Mouse (Mus musculus) forebrain, embryonic 12.5 days (tissue): ENCODE results near the gene Gm20388. TPM values are rescaled to one million over a fixed set of nuclear protein-coding genes. Genes with fewer than 3 reads are reported as not detected.

Experiments used
- ATAC-seq: fragments of 200-750 bp; cut with Nextera tagmentation; 2 replicates; pipeline ENCODE4 v1.8.0; 2017; ENCODE audit warnings: moderate TSS enrichment; ENCODE audit not compliant: low FRiP score
- H3K27ac ChIP-seq: fragments of 300-500 bp; sonication (generic); 2 replicates; pipeline ENCODE4 v1.5.1; 2016; ENCODE audit warnings: mild to moderate bottlenecking
- H3K27me3 ChIP-seq: fragments of 300-500 bp; sonication (generic); 2 replicates; pipeline ENCODE4 v1.6.1; 2016; ENCODE audit warnings: mild to moderate bottlenecking
- H3K36me3 ChIP-seq: fragments of 300-500 bp; sonication (generic); replicated peaks from 2 replicates; pipeline ENCODE4 v1.6.1; 2016; ENCODE audit warnings: mild to moderate bottlenecking
- H3K4me1 ChIP-seq: fragments of 300-500 bp; sonication (generic); 2 replicates; pipeline ENCODE4 v1.6.1; 2016
- H3K4me2 ChIP-seq: fragments of 300-500 bp; sonication (generic); 2 replicates; pipeline ENCODE4 v1.6.1; 2016; ENCODE audit warnings: mild to moderate bottlenecking, moderate library complexity
- H3K4me3 ChIP-seq: fragments of 300-500 bp; sonication (generic); replicated peaks from 2 replicates; pipeline ENCODE4 v1.5.1; 2016; ENCODE audit warnings: mild to moderate bottlenecking
- H3K9ac ChIP-seq: fragments of 300-500 bp; sonication (generic); 2 replicates; pipeline ENCODE4 v1.6.1; 2016; ENCODE audit warnings: mild to moderate bottlenecking
- H3K9me3 ChIP-seq: fragments of 300-500 bp; sonication (generic); 2 replicates; pipeline ENCODE4 v1.6.1; 2016
- WGBS: fragments of 180-500 bp; shearing (Covaris S2); methylation state at CpG from one replicate; pipeline ENCODE4 v1.1.7; 2016; 5-methylcytosine and 5-hydroxymethylcytosine counted together
- polyA plus RNA-seq: library from polyadenylated mRNA; unstranded; fragments of >200 nt; fragmentation: Nextera tagmentation; extraction: Ambion mirVana; gene quantifications from 2 replicates; pipeline ENCODE4 v1.2.1, GENCODE M21; 2016

Gm20388 gene
- polyA plus RNA-seq, 1 experiment from 2014 or later = not detected

- no peaks in the 10 kb centered on the region for H3K9me3 ChIP-seq
- whole genome bisulfite sequencing = 77% methylated on average over 22 of the region's 22 CpGs
- no peak overlapping the region for H3K4me3 ChIP-seq
- peaks cover 19% of the 10 kb centered on the region for H3K36me3 ChIP-seq
- peak overlapping the region; percentile 93 for H3K27ac ChIP-seq
- H3K4me1 ChIP-seq = peaks cover 99% of the 10 kb centered on the region
- ATAC-seq = no peak
- no peak overlapping the region for H3K4me2 ChIP-seq
- H3K27me3 ChIP-seq = peaks cover 4% of the 10 kb centered on the region; the same call in 1 of the 2 replicates
- 0 out of 2 replicates have a peak overlapping the region, but pooled peaks have one; percentile 33 for H3K9ac ChIP-seq
Measured at GRCm38 (mm10) chr8:120561539-120562435, 651.1 kb downstream of the Gm20388 start.

- H3K9ac ChIP-seq = peak overlapping the region; percentile 33; the same call in 1 of the 2 replicates
- peaks cover 29% of the 10 kb centered on the region for H3K36me3 ChIP-seq
- ATAC-seq = no peak
- H3K4me2 ChIP-seq = 0 out of 2 replicates have a peak overlapping the region, but pooled peaks have one; percentile 27
- 70% methylated on average over 18 of the region's 18 CpGs for WGBS
- H3K4me1 ChIP-seq = peaks cover 94% of the 10 kb centered on the region
- H3K27ac ChIP-seq = peak overlapping the region; percentile 93
- no peak overlapping the region for H3K4me3 ChIP-seq
- H3K9me3 ChIP-seq = no peaks in the 10 kb centered on the region
- peaks cover 4% of the 10 kb centered on the region; the same call in 1 of the 2 replicates for H3K27me3 ChIP-seq
Measured at GRCm38 (mm10) chr8:120562680-120563347, 652.2 kb downstream of the Gm20388 start.

DNA sequence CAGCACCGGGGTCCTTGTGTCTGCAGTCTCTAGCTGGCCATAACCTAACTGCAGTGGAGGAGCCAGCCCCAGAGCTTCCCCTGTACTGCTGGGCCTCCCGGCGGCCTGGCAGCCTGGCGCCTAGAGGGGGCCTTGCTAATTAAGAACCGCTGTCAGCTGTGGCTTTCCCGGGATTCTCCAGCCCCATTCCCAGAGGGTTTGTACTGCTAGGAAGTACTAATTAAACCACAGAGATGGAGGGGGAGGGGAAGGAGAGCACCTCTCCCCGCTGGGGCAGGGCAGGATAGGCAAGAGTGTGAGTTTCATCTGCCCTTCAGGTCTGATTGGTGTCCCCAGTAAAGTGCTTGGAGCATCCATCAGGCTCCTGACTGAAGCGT, 652.7 kb downstream of the Gm20388 start:
- Histone ChIP-seq H3K27ac (peak overlapping the region; percentile 93), H3K4me1 (peaks cover 89% of the 10 kb centered on the region), H3K27me3 (peaks cover 4% of the 10 kb centered on the region; the same call in 1 of the 2 replicates), H3K9me3 (no peaks in the 10 kb centered on the region), H3K9ac (peak overlapping the region; percentile 33; the same call in 1 of the 2 replicates), H3K4me3 (0 out of 2 replicates have a peak overlapping the region, but pooled peaks have one; percentile 1), H3K4me2 (peak overlapping the region; percentile 27; the same call in 1 of the 2 replicates), H3K36me3 (peaks cover 34% of the 10 kb centered on the region)
- 7% methylated on average over 8 of the region's 8 CpGs for WGBS
- ATAC-seq = peak; percentile 45

- peaks cover 36% of the 10 kb centered on the region for H3K36me3 ChIP-seq
- 0 out of 2 replicates have a peak overlapping the region, but pooled peaks have one; percentile 1 for H3K4me3 ChIP-seq
- peak; percentile 36; the same call in 1 of the 2 replicates for ATAC-seq
- peak overlapping the region; percentile 33 for H3K9ac ChIP-seq
- H3K4me2 ChIP-seq = peak overlapping the region; percentile 27
- 15% methylated on average over 20 of the region's 20 CpGs for WGBS
- no peaks in the 10 kb centered on the region for H3K9me3 ChIP-seq
- H3K27me3 ChIP-seq = peaks cover 4% of the 10 kb centered on the region; the same call in 1 of the 2 replicates
- H3K4me1 ChIP-seq = peaks cover 80% of the 10 kb centered on the region
- H3K27ac ChIP-seq = peak overlapping the region; percentile 93
Measured at GRCm38 (mm10) chr8:120563851-120564837, 653.5 kb downstream of the Gm20388 start.

DNA sequence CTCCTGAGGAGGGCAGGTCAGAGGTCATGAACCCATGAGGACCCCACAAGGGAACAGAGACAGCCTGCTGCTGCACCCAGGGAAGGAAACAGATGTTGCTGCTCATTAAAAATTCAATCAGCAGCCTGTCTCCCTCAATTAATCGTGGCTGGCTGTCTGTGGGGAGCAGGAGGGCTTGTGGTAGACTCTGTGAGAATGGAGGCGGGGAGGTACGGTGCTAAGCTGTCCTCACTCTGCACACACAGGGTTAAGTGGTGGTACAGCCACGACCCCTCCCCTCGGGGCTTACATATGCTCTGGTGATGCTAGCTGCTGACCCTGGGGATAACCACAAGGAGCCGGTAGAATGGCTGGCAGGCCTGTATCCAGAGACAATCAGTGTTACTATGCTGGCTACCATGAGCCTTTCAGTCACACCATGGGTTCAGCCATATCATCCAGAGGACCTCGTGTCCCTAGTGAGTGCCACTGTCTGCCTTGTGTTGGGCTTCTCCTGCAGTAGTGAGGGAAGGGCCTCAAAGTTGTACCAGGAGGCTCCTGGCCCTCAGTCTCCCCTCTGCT, 654.6 kb downstream of the Gm20388 start:
- peaks cover 46% of the 10 kb centered on the region for H3K36me3 ChIP-seq
- peaks cover 74% of the 10 kb centered on the region for H3K4me1 ChIP-seq
- peaks cover under 1% of the 10 kb centered on the region; the same call in 1 of the 2 replicates for H3K27me3 ChIP-seq
- peak; percentile 12 for ATAC-seq
- H3K4me3 ChIP-seq = no peak overlapping the region
- peak overlapping the region; percentile 78 for H3K27ac ChIP-seq
- WGBS = 5% methylated on average over 7 of the region's 7 CpGs
- no peak overlapping the region; the same call in none of the 2 replicates for H3K4me2 ChIP-seq
- H3K9me3 ChIP-seq = no peaks in the 10 kb centered on the region
- no peak overlapping the region for H3K9ac ChIP-seq

- peak overlapping the region; percentile 78; the same call in 1 of the 2 replicates for H3K27ac ChIP-seq
- peaks cover 59% of the 10 kb centered on the region for H3K36me3 ChIP-seq
- no peaks in the 10 kb centered on the region for H3K9me3 ChIP-seq
- H3K4me3 ChIP-seq = no peak overlapping the region
- H3K9ac ChIP-seq = no peak overlapping the region
- no peak overlapping the region for H3K4me2 ChIP-seq
- no peaks in the 10 kb centered on the region for H3K27me3 ChIP-seq
- no peak for ATAC-seq
- peaks cover 60% of the 10 kb centered on the region for H3K4me1 ChIP-seq
- 82% methylated on average over 8 of the region's 8 CpGs for WGBS
Measured at GRCm38 (mm10) chr8:120566681-120567080, 656.0 kb downstream of the Gm20388 start.

DNA sequence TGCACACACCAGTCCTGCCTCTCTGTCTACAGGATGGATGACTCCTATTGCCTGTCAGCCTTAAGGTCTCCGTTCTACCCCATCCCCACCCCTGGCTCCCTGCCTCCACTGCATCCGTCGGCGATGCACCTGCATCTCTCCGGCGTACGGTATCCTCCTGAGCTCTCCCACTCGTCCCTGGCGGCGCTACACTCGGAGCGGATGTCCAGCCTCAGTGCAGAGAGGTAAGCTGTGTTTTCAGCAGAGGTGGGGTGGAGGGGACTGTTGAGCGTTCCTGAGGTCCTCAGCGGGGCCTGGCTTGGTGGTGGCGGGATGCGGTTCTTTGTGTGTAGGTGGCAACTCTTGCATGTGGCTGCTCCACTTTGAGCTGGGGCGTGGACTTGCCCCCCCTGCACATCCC, 657.1 kb downstream of the Gm20388 start:
- peaks cover 70% of the 10 kb centered on the region for H3K36me3 ChIP-seq
- no peak overlapping the region for H3K9ac ChIP-seq
- no peak for ATAC-seq
- H3K4me2 ChIP-seq = no peak overlapping the region
- H3K4me3 ChIP-seq = no peak overlapping the region; the same call in 1 of the 2 replicates
- no peaks in the 10 kb centered on the region for H3K9me3 ChIP-seq
- 95% methylated on average over 17 of the region's 17 CpGs for WGBS
- peaks cover 49% of the 10 kb centered on the region for H3K4me1 ChIP-seq
- H3K27me3 ChIP-seq = no peaks in the 10 kb centered on the region
- 0 out of 2 replicates have a peak overlapping the region, but pooled peaks have one; percentile 25 for H3K27ac ChIP-seq

DNA sequence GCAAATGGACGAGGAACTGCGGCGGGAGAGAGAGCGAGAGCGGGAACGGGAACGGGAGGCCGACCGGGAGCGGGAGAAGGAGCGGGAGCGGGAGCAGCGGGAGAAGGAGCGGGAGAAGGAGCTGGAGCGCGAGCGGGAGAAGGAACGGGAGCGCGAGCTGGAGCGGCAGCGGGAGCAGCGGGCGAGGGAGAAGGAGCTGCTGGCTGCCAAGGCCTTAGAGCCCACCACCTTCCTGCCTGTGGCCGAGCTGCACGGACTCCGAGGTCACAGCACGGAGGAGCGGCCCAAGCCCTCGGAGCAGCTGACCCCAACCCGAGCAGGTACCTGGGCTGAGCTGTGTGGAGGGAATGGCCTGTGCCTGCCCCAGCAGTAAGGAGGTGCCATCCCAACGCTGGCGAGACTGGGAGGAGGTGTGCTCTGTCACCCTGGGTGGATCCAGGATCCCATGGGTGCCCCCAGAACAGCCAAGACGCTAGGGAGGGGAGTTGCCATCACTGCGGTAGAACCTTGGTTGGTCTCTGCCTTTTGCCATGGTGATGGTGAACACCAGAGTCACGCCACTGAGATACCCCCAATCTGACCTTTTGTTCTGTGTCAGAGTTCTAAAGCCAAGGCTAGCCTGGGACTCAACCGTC, 657.6 kb downstream of the Gm20388 start:
- no peaks in the 10 kb centered on the region for H3K9me3 ChIP-seq
- H3K4me1 ChIP-seq = peaks cover 44% of the 10 kb centered on the region
- H3K36me3 ChIP-seq = peaks cover 75% of the 10 kb centered on the region
- no peak for ATAC-seq
- no peaks in the 10 kb centered on the region for H3K27me3 ChIP-seq
- H3K27ac ChIP-seq = no peak overlapping the region
- no peak overlapping the region for H3K9ac ChIP-seq
- H3K4me2 ChIP-seq = no peak overlapping the region
- 97% methylated on average over 37 of the region's 37 CpGs for WGBS
- H3K4me3 ChIP-seq = no peak overlapping the region

DNA sequence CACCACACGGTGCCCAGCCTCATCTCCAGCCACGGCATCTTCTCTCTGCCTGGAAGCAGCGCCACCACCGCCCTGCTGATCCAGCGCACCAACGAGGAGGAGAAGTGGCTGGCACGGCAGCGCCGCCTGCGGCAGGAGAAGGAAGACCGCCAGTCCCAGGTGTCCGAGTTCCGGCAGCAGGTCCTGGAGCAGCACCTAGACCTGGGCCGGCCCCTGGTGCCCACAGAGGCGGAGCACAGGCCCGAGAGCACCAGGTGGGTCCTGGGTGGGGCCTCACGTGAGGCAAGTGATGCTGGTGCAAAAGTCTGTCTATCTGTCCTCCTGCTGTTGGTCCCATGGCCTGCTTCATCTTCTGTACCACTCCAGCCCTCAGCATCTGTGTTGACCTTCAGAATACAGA, 658.5 kb downstream of the Gm20388 start:
- no peak overlapping the region for H3K4me3 ChIP-seq
- peaks cover 38% of the 10 kb centered on the region for H3K4me1 ChIP-seq
- peaks cover 84% of the 10 kb centered on the region for H3K36me3 ChIP-seq
- H3K9me3 ChIP-seq = no peaks in the 10 kb centered on the region
- no peak overlapping the region for H3K4me2 ChIP-seq
- H3K27ac ChIP-seq = peak overlapping the region; percentile 50; the same call in 1 of the 2 replicates
- no peaks in the 10 kb centered on the region for H3K27me3 ChIP-seq
- WGBS = 96% methylated on average over 17 of the region's 17 CpGs
- ATAC-seq = no peak
- no peak overlapping the region for H3K9ac ChIP-seq

GRCm38 (mm10) chr8:120569939-120570715, 659.5 kb downstream of the Gm20388 start:
- H3K4me3 ChIP-seq = no peak overlapping the region
- no peak overlapping the region for H3K9ac ChIP-seq
- no peaks in the 10 kb centered on the region for H3K27me3 ChIP-seq
- H3K36me3 ChIP-seq = peaks cover 94% of the 10 kb centered on the region
- H3K9me3 ChIP-seq = no peaks in the 10 kb centered on the region
- peak overlapping the region; percentile 50 for H3K27ac ChIP-seq
- peaks cover 33% of the 10 kb centered on the region for H3K4me1 ChIP-seq
- no peak for ATAC-seq
- 57% methylated on average over 13 of the region's 13 CpGs for WGBS
- no peak overlapping the region for H3K4me2 ChIP-seq
